Mouse (Mus musculus) neural tube, embryonic 12.5 days (tissue): ENCODE results near the gene Brwd3. TPM values are rescaled to one million over a fixed set of nuclear protein-coding genes. Genes with fewer than 3 reads are reported as not detected.

ENCODE experiments used
- ATAC-seq: fragments of 200-750 bp; cut with Nextera tagmentation; 2 replicates; pipeline ENCODE4 v1.8.0; 2017; ENCODE audit warnings: low read depth, mild to moderate bottlenecking, moderate TSS enrichment, moderate library complexity; ENCODE audit not compliant: low FRiP score
- H3K27ac ChIP-seq: fragments of 300-500 bp; sonication (generic); 2 replicates; pipeline ENCODE4 v1.5.1; 2016
- H3K27me3 ChIP-seq: fragments of 300-500 bp; sonication (generic); replicated peaks from 2 replicates; pipeline ENCODE4 v1.6.1; 2016; ENCODE audit warnings: mild to moderate bottlenecking
- H3K36me3 ChIP-seq: fragments of 300-500 bp; sonication (generic); 2 replicates; pipeline ENCODE4 v1.6.1; 2016; ENCODE audit warnings: mild to moderate bottlenecking
- H3K4me1 ChIP-seq: fragments of 300-500 bp; sonication (generic); 2 replicates; pipeline ENCODE4 v1.6.1; 2016
- H3K4me2 ChIP-seq: fragments of 300-500 bp; sonication (generic); replicated peaks from 2 replicates; pipeline ENCODE4 v1.6.1; 2016; ENCODE audit warnings: mild to moderate bottlenecking
- H3K4me3 ChIP-seq: fragments of 300-500 bp; sonication (generic); 2 replicates; pipeline ENCODE4 v1.5.1; 2016
- H3K9ac ChIP-seq: fragments of 300-500 bp; sonication (generic); 2 replicates; pipeline ENCODE4 v1.6.1; 2016; ENCODE audit warnings: mild to moderate bottlenecking
- H3K9me3 ChIP-seq: fragments of 300-500 bp; sonication (generic); 2 replicates; pipeline ENCODE4 v1.6.1; 2016; ENCODE audit warnings: mild to moderate bottlenecking
- WGBS: fragments of 180-500 bp; shearing (Covaris S2); methylation state at CpG from one replicate; pipeline ENCODE4 v1.1.7; 2016; 5-methylcytosine and 5-hydroxymethylcytosine counted together
- polyA plus RNA-seq: library from polyadenylated mRNA; unstranded; fragments of >200 nt; fragmentation: Nextera tagmentation; extraction: Ambion mirVana; gene quantifications from 2 replicates; pipeline ENCODE4 v1.2.1, GENCODE M21; 2016

Gene Brwd3
- 3.4 and 3.8 TPM in 2 replicates for polyA plus RNA-seq

GRCm38 (mm10) chrX:108834090-108834774 is at the start of gene Brwd3:
Gene Brwd3, minus strand, starts transcription at chrX:108834372.
- Histone ChIP-seq H3K27me3 (no peaks in the 10 kb centered on the region), H3K9ac (peak within 1 kb of the TSS; percentile 61), H3K9me3 (no peaks in the 10 kb centered on the region), H3K27ac (peak within 1 kb of the TSS; percentile 66; the same call in 1 of the 2 replicates), H3K4me3 (peak within 1 kb of the TSS; percentile 54), H3K4me2 (peak within 1 kb of the TSS; percentile 56), H3K4me1 (no peaks in the 10 kb centered on the region), H3K36me3 (no peaks in the 10 kb centered on the region)
- WGBS, result 13% methylated on average over 35 of the region's 39 CpGs
- ATAC-seq, result peak; percentile 93

GRCm38 (mm10) chrX:108862632-108863031 is 28.5 kb upstream of the Brwd3 start:
- no peak for ATAC-seq
- no peak overlapping the region for H3K9ac ChIP-seq
- H3K4me3 ChIP-seq, result no peak overlapping the region
- H3K27ac ChIP-seq, result no peak overlapping the region
- no peaks in the 10 kb centered on the region for H3K9me3 ChIP-seq
- H3K4me1 ChIP-seq, result no peaks in the 10 kb centered on the region
- no peaks in the 10 kb centered on the region for H3K27me3 ChIP-seq
- H3K4me2 ChIP-seq, result no peak overlapping the region
- H3K36me3 ChIP-seq, result no peaks in the 10 kb centered on the region
- whole genome bisulfite sequencing, result 89% methylated on average over 4 of the region's 4 CpGs

- Histone ChIP-seq H3K4me2 (no peak overlapping the region), H3K27me3 (no peaks in the 10 kb centered on the region), H3K4me1 (no peaks in the 10 kb centered on the region), H3K9ac (no peak overlapping the region), H3K36me3 (no peaks in the 10 kb centered on the region), H3K27ac (no peak overlapping the region), H3K9me3 (no peaks in the 10 kb centered on the region), H3K4me3 (no peak overlapping the region)
- 91% methylated on average over 2 of the region's 2 CpGs for WGBS
- no peak for ATAC-seq
Measured at GRCm38 (mm10) chrX:108842705-108843104, 8.5 kb upstream of the Brwd3 start.

- Histone ChIP-seq H3K4me3 (no peak overlapping the region), H3K36me3 (no peaks in the 10 kb centered on the region), H3K27ac (no peak overlapping the region), H3K9ac (no peak overlapping the region), H3K27me3 (no peaks in the 10 kb centered on the region), H3K9me3 (no peaks in the 10 kb centered on the region), H3K4me2 (no peak overlapping the region), H3K4me1 (no peaks in the 10 kb centered on the region)
- no peak for ATAC-seq
- WGBS, result 91% methylated on average over 2 of the region's 2 CpGs
Measured at GRCm38 (mm10) chrX:108836416-108836815, 2.2 kb upstream of the Brwd3 start.

- no peak overlapping the region for H3K27ac ChIP-seq
- 79% methylated on average over 5 of the region's 5 CpGs for WGBS
- H3K4me2 ChIP-seq, result peak overlapping the region; percentile 49
- no peaks in the 10 kb centered on the region for H3K27me3 ChIP-seq
- no peaks in the 10 kb centered on the region for H3K9me3 ChIP-seq
- H3K9ac ChIP-seq, result no peak overlapping the region
- no peak for ATAC-seq
- no peak overlapping the region for H3K4me3 ChIP-seq
- H3K4me1 ChIP-seq, result no peaks in the 10 kb centered on the region
- H3K36me3 ChIP-seq, result no peaks in the 10 kb centered on the region
Measured at GRCm38 (mm10) chrX:108835233-108835632, 1.1 kb upstream of the Brwd3 start.

GRCm38 (mm10) chrX:108833381-108834020 is 671 bp downstream of the Brwd3 start:
- WGBS, result 23% methylated on average over 21 of the region's 21 CpGs
- H3K27ac ChIP-seq, result no peak overlapping the region
- no peaks in the 10 kb centered on the region for H3K27me3 ChIP-seq
- peak overlapping the region; percentile 61 for H3K9ac ChIP-seq
- no peaks in the 10 kb centered on the region for H3K4me1 ChIP-seq
- H3K4me2 ChIP-seq, result peak overlapping the region; percentile 56
- H3K4me3 ChIP-seq, result peak overlapping the region; percentile 54
- H3K36me3 ChIP-seq, result no peaks in the 10 kb centered on the region
- ATAC-seq, result peak; percentile 55
- no peaks in the 10 kb centered on the region for H3K9me3 ChIP-seq

- Histone ChIP-seq H3K36me3 (no peaks in the 10 kb centered on the region), H3K9me3 (no peaks in the 10 kb centered on the region), H3K4me1 (no peaks in the 10 kb centered on the region), H3K9ac (peak overlapping the region; percentile 61), H3K4me3 (peak overlapping the region; percentile 54), H3K27ac (no peak overlapping the region; the same call in 1 of the 2 replicates), H3K4me2 (peak overlapping the region; percentile 56), H3K27me3 (no peaks in the 10 kb centered on the region)
- peak; percentile 80 for ATAC-seq
- WGBS, result 12% methylated on average over 13 of the region's 13 CpGs
Measured at GRCm38 (mm10) chrX:108832674-108833189, 1.4 kb downstream of the Brwd3 start.

- ATAC-seq, result no peak
- Histone ChIP-seq H3K4me1 (no peaks in the 10 kb centered on the region), H3K4me2 (no peak overlapping the region), H3K27ac (no peak overlapping the region), H3K4me3 (no peak overlapping the region), H3K9me3 (no peaks in the 10 kb centered on the region), H3K36me3 (no peaks in the 10 kb centered on the region), H3K9ac (no peak overlapping the region), H3K27me3 (no peaks in the 10 kb centered on the region)
Measured at GRCm38 (mm10) chrX:108831231-108831630, 2.9 kb downstream of the Brwd3 start.

- Histone ChIP-seq H3K9ac (no peak overlapping the region), H3K36me3 (no peaks in the 10 kb centered on the region), H3K9me3 (no peaks in the 10 kb centered on the region), H3K27ac (no peak overlapping the region), H3K4me2 (no peak overlapping the region), H3K4me3 (no peak overlapping the region), H3K27me3 (no peaks in the 10 kb centered on the region), H3K4me1 (no peaks in the 10 kb centered on the region)
- no peak for ATAC-seq
- 77% methylated on average over 2 of the region's 2 CpGs for WGBS
Measured at GRCm38 (mm10) chrX:108828111-108828510, 6.1 kb downstream of the Brwd3 start.

GRCm38 (mm10) chrX:108797268-108797667 is 36.9 kb downstream of the Brwd3 start:
- no peaks in the 10 kb centered on the region for H3K9me3 ChIP-seq
- no peak overlapping the region for H3K27ac ChIP-seq
- H3K4me2 ChIP-seq, result no peak overlapping the region
- H3K4me1 ChIP-seq, result no peaks in the 10 kb centered on the region
- WGBS, result 82% methylated on average over 3 of the region's 3 CpGs
- ATAC-seq, result no peak
- no peak overlapping the region for H3K4me3 ChIP-seq
- H3K9ac ChIP-seq, result no peak overlapping the region
- H3K36me3 ChIP-seq, result no peaks in the 10 kb centered on the region
- H3K27me3 ChIP-seq, result no peaks in the 10 kb centered on the region

GRCm38 (mm10) chrX:108783724-108784123 is 50.4 kb downstream of the Brwd3 start:
- no peaks in the 10 kb centered on the region for H3K9me3 ChIP-seq
- H3K36me3 ChIP-seq, result no peaks in the 10 kb centered on the region
- H3K4me3 ChIP-seq, result no peak overlapping the region
- no peak overlapping the region for H3K9ac ChIP-seq
- ATAC-seq, result no peak
- WGBS, result 89% methylated on average over 4 of the region's 4 CpGs
- no peak overlapping the region for H3K4me2 ChIP-seq
- H3K27ac ChIP-seq, result no peak overlapping the region
- H3K4me1 ChIP-seq, result no peaks in the 10 kb centered on the region
- no peaks in the 10 kb centered on the region for H3K27me3 ChIP-seq

- Histone ChIP-seq H3K36me3 (no peaks in the 10 kb centered on the region), H3K9me3 (no peaks in the 10 kb centered on the region), H3K27ac (no peak overlapping the region), H3K4me1 (no peaks in the 10 kb centered on the region), H3K4me3 (no peak overlapping the region), H3K27me3 (no peaks in the 10 kb centered on the region), H3K4me2 (no peak overlapping the region), H3K9ac (no peak overlapping the region)
- no peak for ATAC-seq
Measured at GRCm38 (mm10) chrX:108731755-108732154, 102.4 kb downstream of the Brwd3 start.
